Mouse (Mus musculus) stomach, embryonic 14.5 days (tissue): Measurements from ENCODE around the gene Zscan2. TPM values are rescaled to one million over a fixed set of nuclear protein-coding genes. Genes with fewer than 3 reads are reported as not detected.

Experiments
- ATAC-seq: fragments of 200-750 bp; cut with Nextera tagmentation; 2 replicates; pipeline ENCODE4 v1.8.0; 2017; ENCODE audit warnings: low read depth, moderate TSS enrichment; ENCODE audit not compliant: insufficient number of reproducible peaks, insufficient read depth, low FRiP score
- H3K27ac ChIP-seq: fragments of 300-500 bp; sonication (generic); 2 replicates; pipeline ENCODE4 v1.5.1; 2014; ENCODE audit warnings: mild to moderate bottlenecking, low read length, moderate library complexity, mixed read lengths
- H3K27me3 ChIP-seq: fragments of 300-500 bp; sonication (generic); 2 replicates; pipeline ENCODE4 v1.6.1; 2014; ENCODE audit warnings: low read length, control low read depth, mixed read lengths; ENCODE audit not compliant: control insufficient read depth, insufficient read depth
- H3K36me3 ChIP-seq: fragments of 300-500 bp; sonication (generic); 2 replicates; pipeline ENCODE4 v1.6.1; 2014; ENCODE audit warnings: mild to moderate bottlenecking, control low read depth, low read length, moderate library complexity, mixed read lengths; ENCODE audit not compliant: control insufficient read depth, insufficient read depth
- H3K4me1 ChIP-seq: fragments of 300-500 bp; sonication (generic); 2 replicates; pipeline ENCODE4 v1.6.1; 2014; ENCODE audit warnings: low read length, control low read depth, mixed read lengths; ENCODE audit not compliant: control insufficient read depth, insufficient read depth
- H3K4me2 ChIP-seq: fragments of 300-500 bp; sonication (generic); replicated peaks from 2 replicates; pipeline ENCODE4 v1.6.1; 2014; ENCODE audit warnings: low read depth, low read length, control low read depth
- H3K4me3 ChIP-seq: fragments of 300-500 bp; sonication (generic); 2 replicates; pipeline ENCODE4 v1.5.1; 2014; ENCODE audit warnings: low read depth, low read length, control low read depth
- H3K9ac ChIP-seq: fragments of 300-500 bp; sonication (generic); replicated peaks from 2 replicates; pipeline ENCODE4 v1.6.1; 2014; ENCODE audit warnings: low read depth, mild to moderate bottlenecking, control low read depth, low read length, moderate library complexity, mixed read lengths
- H3K9me3 ChIP-seq: fragments of 300-500 bp; sonication (generic); 2 replicates; pipeline ENCODE4 v1.6.1; 2016; ENCODE audit warnings: low read depth, low read length, control low read depth; ENCODE audit not compliant: control insufficient read depth
- WGBS: fragments of 180-500 bp; shearing (Covaris S2); extraction: QIAGEN DNeasy Blood & Tissue Kit; methylation state at CpG from one replicate; pipeline ENCODE4 v1.1.7; 2014; 5-methylcytosine and 5-hydroxymethylcytosine counted together
- polyA plus RNA-seq: library from polyadenylated mRNA; unstranded; fragments of >200 nt; fragmentation: Nextera tagmentation; extraction: Ambion mirVana; gene quantifications from 2 replicates; pipeline ENCODE4 v1.2.1, GENCODE M21; 2014

The Zscan2 gene
- 2.4 and 2.5 TPM in 2 replicates for polyA plus RNA-seq

DNA sequence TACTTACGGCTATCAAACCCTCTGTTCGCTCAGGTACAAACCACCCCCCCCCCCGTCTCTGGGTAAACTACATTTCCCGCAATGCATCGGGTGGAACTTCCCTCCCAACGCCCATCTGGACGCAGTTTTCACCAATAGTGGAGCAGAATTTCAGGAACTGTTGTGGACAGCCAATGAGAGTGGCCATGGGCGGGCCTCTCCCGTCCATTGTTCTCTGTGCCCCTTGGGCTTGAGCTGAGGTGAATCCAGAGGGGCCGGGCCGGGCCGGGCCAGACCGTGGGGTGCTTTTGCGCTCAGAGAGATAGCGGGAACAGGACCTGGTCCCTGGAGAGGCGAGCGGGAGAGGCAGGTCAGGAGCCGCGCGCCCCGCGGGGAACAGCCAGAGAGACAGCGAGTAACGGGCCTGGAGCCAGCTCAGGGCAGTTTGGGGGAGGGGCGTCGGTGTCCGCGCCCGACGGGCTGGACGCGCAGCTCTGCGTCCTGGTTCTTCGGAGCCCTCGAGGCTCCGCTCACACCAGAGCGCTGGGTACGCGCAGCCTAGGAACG lies at the start of gene Zscan2:
Gene Zscan2, plus strand, starts transcription at position 192 of the 546 bp plus-strand sequence.
- Histone ChIP-seq H3K27me3 (no peaks in the 10 kb centered on the region), H3K4me3 (peak within 1 kb of the TSS; percentile 83), H3K4me1 (peaks cover 24% of the 10 kb centered on the region), H3K36me3 (peaks cover 12% of the 10 kb centered on the region), H3K9ac (peak within 1 kb of the TSS; percentile 84), H3K27ac (peak within 1 kb of the TSS; percentile 69), H3K9me3 (no peaks in the 10 kb centered on the region), H3K4me2 (peak within 1 kb of the TSS; percentile 57)
- WGBS, result 0% methylated on average over 40 of the region's 40 CpGs
- ATAC-seq, result peak; percentile 97

DNA sequence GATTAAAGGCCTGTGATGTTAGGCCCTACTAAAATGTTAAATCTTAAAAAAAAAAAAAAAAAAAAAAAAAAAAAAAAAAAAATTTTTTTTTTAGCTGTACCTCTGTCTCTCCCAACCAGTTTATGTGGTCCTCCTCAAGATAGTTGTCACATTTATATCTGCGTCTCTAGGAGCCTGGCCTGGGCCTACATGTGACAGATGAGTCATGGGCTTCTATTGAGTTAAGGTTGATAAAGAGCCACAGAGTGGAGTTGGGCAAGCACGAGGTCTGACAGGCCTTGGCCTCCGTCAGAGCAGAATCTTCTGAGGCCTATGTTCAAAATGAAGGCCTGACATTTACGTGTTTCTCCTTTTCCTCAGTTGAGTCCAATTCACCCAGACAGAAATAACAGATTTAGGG lies 47.3 kb upstream of the Zscan2 start:
- Histone ChIP-seq H3K36me3 (no peaks in the 10 kb centered on the region), H3K9me3 (no peaks in the 10 kb centered on the region), H3K27ac (no peak overlapping the region), H3K4me3 (no peak overlapping the region), H3K9ac (no peak overlapping the region), H3K4me2 (no peak overlapping the region), H3K27me3 (no peaks in the 10 kb centered on the region), H3K4me1 (no peaks in the 10 kb centered on the region)
- no peak for ATAC-seq
- WGBS, result 86% methylated on average over 4 of the region's 4 CpGs

DNA sequence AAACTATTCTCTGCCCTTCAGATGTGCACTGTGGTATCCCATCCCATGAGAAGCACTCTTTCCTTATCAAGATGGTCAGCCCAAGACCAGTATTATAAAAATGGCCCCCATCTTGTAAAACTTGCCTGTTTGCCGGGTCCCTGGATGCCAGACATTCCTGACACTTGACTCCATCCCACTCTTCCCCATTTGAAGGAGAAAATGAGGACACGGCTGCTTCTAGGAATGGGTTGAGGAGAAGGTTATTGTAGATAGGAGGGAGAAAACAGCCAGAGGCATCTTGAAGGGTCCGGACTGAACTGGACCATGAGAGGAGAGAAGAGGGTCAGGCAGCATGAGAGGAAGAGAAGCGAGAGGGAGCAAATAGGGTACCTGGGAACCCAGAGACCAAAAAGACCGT lies 44.1 kb upstream of the Zscan2 start:
- Histone ChIP-seq H3K4me2 (no peak overlapping the region), H3K9me3 (no peaks in the 10 kb centered on the region), H3K4me1 (no peaks in the 10 kb centered on the region), H3K9ac (no peak overlapping the region), H3K36me3 (no peaks in the 10 kb centered on the region), H3K4me3 (no peak overlapping the region), H3K27me3 (no peaks in the 10 kb centered on the region), H3K27ac (no peak overlapping the region)
- ATAC-seq, result no peak
- 52% methylated on average over 5 of the region's 5 CpGs for WGBS

DNA sequence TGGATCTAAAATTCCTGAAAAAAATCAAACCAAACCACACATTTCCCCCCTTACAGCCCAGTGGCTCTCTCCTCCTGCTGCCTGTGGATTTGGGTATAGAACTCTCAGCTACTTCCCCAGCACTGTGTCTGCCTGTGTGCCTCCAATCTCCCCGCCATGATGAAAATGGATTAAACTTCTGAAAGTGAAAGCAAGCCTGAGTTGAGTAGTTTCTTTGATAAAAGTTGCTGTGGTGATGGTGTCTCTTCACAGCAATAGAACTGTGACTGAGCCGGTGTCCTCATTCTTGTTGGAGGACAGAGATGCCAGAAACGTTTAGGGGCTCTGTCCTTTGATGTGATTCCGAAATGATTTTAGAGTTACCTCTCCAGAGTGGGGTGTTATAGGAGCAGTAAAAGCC lies 39.9 kb upstream of the Zscan2 start:
- no peak overlapping the region for H3K4me3 ChIP-seq
- 82% methylated on average over 4 of the region's 4 CpGs for WGBS
- H3K36me3 ChIP-seq, result no peaks in the 10 kb centered on the region
- H3K4me1 ChIP-seq, result no peaks in the 10 kb centered on the region
- H3K27ac ChIP-seq, result no peak overlapping the region
- no peak overlapping the region for H3K4me2 ChIP-seq
- no peak overlapping the region for H3K9ac ChIP-seq
- no peaks in the 10 kb centered on the region for H3K27me3 ChIP-seq
- H3K9me3 ChIP-seq, result no peaks in the 10 kb centered on the region
- no peak for ATAC-seq

DNA sequence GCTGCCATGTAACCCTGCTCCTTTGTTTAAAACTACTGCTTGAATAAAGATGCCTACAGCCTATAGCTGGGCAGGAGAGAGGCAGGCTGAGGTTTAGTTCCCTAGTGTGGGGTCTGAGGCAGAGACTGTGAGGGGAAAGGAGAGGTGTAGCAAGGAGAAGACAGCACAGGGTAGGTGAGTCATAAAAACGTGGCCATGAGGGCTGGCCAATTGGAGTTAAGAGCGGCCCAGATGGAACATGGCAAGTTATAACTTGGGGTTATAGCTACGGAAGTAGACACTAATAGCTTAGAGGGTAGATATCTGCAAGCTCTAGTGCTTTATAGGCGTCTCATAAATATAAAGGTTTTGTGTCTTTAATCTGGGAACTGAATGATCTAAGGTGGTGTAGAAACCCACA lies 37.5 kb upstream of the Zscan2 start:
- Histone ChIP-seq H3K9ac (no peak overlapping the region), H3K27ac (no peak overlapping the region), H3K36me3 (no peaks in the 10 kb centered on the region), H3K4me1 (no peaks in the 10 kb centered on the region), H3K9me3 (no peaks in the 10 kb centered on the region), H3K4me2 (no peak overlapping the region), H3K4me3 (no peak overlapping the region), H3K27me3 (no peaks in the 10 kb centered on the region)
- WGBS, result 74% methylated on average over 4 of the region's 4 CpGs
- ATAC-seq, result no peak

DNA sequence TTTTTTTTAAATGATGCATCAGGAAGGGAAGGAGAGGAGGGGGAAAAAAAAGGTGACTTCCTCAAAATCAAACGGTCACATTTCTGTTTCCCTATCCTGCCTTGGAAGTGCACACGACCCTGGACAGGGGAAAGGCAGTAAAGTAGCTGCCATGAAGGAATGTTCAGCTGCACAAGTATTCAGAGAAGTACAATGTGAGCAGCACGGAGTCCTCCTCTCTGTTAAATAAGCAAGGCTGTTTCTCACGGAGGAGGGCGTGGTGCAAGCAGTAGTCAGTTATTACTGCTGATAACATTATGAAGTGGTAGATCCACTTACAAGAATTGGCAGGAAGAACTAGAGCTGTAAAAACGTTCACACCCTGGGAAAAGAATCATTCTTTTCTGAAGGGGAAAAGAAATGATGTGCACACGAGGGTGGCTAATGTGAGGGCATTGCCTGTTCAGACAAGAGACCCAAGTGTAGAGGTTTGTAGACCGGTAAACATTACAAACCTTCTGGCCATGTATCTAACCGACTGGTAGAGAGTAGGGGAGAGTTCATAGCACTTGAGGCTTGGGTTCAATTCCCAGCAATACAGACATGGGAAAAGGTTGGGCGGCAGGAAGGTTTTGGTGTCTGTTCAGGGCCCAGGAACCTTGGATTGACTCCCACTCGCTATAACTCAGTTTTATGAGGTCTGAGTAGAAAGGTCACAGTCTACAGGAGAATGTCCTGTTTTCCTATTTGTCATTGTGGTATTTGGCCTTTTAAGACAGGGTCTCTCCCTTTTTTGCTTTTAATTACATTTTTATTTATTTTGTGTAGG lies 36.6 kb upstream of the Zscan2 start:
- Histone ChIP-seq H3K4me2 (no peak overlapping the region), H3K4me3 (no peak overlapping the region), H3K27me3 (no peaks in the 10 kb centered on the region), H3K9ac (no peak overlapping the region), H3K9me3 (no peaks in the 10 kb centered on the region), H3K36me3 (no peaks in the 10 kb centered on the region), H3K27ac (no peak overlapping the region), H3K4me1 (no peaks in the 10 kb centered on the region)
- WGBS, result 49% methylated on average over 11 of the region's 11 CpGs
- no peak for ATAC-seq

DNA sequence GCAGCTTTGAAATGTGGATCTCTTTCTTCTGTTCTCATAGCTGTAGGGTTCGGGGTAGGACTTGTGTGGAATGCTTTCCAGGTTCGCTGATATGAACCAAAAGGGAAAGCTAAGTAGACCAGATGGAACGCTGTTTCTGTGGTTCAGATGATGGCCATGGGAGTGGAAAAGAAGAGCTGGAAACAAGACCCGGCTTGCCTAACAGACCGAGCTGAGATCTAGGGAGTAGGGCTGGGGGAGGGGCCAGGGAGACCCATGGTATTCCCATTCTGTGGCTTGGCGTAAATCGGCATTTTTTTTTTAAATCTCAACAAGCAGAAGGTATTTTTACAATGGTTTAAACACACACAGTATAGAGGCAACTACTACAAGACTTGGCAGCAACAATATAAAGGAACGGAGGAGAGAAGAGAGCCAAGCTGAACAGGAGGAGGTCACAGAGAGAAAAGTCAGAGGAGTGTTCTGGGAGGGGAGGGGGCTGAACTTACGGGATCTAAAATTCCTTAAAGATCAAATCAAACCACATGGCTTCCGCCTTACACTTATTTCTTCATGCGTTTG lies 34.8 kb upstream of the Zscan2 start, which contains the start of gene Iqgap1:
Gene Iqgap1, minus strand, starts transcription at position 132 of the 561 bp plus-strand sequence.
- Histone ChIP-seq H3K9me3 (no peaks in the 10 kb centered on the region), H3K27me3 (no peaks in the 10 kb centered on the region), H3K4me1 (no peaks in the 10 kb centered on the region), H3K9ac (no peak within 1 kb of the TSS), H3K4me2 (no peak within 1 kb of the TSS), H3K27ac (no peak within 1 kb of the TSS), H3K36me3 (no peaks in the 10 kb centered on the region), H3K4me3 (no peak within 1 kb of the TSS)
- ATAC-seq, result no peak
- 68% methylated on average over 11 of the region's 11 CpGs for WGBS

DNA sequence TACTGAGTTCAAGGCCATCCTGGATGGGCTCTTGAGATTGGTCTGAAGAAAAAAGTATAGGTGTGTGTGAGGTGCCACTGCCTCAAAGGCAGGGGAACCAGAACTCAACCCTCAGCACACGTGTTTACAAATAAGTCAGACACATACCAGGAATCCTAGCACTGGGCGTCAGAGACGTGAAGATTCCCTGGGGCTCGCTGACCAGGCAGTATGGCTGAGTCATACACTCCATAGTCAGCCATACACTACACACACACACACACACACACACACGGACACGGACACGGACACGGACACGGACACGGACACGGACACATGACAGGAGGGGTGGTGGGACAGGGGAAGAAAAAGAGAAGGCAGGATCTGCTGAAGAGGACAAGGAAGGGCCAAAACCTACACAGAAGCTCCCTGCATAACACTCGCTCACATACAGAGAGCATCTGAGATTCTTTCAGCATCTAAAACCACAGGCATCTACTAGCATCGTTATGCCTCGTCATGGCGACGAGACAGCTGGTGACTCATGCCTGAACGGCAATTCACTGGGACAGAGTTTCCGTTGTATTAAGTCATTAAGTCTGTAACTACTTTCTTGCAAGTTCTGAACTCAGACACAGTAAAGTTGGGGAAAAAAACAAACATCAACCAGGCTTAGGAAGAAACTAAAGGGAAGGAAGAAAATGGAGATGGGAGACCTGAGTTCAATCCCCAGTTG lies 32.4 kb upstream of the Zscan2 start:
- Histone ChIP-seq H3K4me1 (no peaks in the 10 kb centered on the region), H3K36me3 (no peaks in the 10 kb centered on the region), H3K27ac (no peak overlapping the region), H3K4me2 (no peak overlapping the region), H3K9me3 (no peaks in the 10 kb centered on the region), H3K9ac (no peak overlapping the region), H3K4me3 (no peak overlapping the region), H3K27me3 (no peaks in the 10 kb centered on the region)
- no peak for ATAC-seq
- WGBS, result 75% methylated on average over 18 of the region's 18 CpGs
